Mouse (Mus musculus): Measurements from ENCODE around the gene Gm13279.
A peak's percentile ranks its signal among the peaks of the same experiment; 100 is the strongest.
"Not testable (repeated sequence)": the region's sequence is repeated elsewhere in the genome, so short reads cannot be mapped to it uniquely, and the experiment has no call there.

Gene Gm13279

DNA sequence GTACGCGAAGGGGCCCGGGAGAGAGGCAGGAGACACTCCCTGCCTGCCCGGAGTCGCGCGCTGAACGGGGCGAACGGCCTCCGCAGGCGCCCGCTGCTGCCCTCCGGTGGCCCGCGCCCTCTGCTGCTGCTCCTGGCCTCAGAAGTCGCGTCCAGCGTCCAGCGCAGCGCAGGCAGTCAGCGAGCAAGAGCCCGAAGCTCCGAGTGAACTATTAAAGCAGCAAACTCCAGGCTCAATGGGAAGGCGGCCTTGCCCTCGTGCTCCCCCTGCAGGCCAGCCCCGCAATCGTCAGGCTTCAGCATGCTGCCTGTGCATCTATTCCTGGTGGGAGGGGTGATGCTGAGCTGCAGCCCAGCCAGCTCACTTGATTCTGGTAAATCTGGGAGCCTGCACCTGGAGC lies at the start of gene Gm13279:
Gene Gm13279, plus strand, starts transcription at position 301 of the 400 bp plus-strand sequence.
- not testable (repeated sequence) for DNase-seq (ENCODE audit: low spot score in 2 of 2)

DNA sequence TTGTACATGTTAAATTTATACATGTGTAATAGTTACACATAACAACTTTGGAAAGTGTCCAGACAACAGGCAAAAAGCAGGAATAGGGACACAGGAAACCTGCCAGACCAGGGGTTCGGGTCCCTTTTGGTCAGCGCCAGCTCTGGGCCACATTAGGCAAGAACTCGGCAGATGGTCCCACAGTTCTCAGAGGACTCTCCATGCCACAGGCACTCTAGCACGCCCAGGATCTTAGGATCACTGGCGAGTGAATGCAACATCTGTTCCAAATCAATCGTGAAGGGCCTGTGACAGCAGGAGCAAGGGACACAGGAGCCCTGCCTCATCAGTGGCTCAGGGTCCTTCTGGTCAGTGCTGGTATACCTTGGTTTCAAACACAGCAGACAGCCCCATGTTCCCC lies 47.3 kb upstream of the Gm13279 start:
- no peak for DNase-seq (ENCODE audit: low spot score in 2 of 2)

DNA sequence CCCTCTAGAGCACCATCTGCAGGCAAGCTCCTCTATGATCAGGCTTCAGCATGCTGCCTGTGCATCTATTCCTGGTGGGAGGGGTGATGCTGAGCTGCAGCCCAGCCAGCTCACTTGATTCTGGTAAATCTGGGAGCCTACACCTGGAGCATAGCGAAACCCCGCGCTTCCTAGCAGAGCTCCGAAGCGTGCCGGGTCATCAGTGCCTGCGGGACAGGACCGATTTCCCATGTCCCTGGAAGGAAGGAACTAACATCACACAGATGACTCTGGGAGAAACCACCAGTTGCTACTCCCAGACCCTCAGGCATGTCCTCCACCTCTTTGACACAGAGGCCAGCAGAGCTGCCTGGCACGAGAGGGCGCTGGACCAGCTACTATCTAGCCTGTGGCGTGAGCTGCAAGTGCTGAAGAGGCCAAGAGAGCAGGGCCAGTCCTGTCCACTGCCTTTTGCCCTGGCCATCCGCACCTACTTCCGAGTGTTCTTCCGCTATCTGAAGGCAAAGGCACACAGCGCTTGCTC lies 42.3 kb upstream of the Gm13279 start, which contains the start of gene Gm13271:
Gene Gm13271, plus strand, starts transcription at position 51 of the 523 bp plus-strand sequence.
- peak; percentile 62 to 66 for DNase-seq (ENCODE audit: low spot score in 2 of 2)

DNA sequence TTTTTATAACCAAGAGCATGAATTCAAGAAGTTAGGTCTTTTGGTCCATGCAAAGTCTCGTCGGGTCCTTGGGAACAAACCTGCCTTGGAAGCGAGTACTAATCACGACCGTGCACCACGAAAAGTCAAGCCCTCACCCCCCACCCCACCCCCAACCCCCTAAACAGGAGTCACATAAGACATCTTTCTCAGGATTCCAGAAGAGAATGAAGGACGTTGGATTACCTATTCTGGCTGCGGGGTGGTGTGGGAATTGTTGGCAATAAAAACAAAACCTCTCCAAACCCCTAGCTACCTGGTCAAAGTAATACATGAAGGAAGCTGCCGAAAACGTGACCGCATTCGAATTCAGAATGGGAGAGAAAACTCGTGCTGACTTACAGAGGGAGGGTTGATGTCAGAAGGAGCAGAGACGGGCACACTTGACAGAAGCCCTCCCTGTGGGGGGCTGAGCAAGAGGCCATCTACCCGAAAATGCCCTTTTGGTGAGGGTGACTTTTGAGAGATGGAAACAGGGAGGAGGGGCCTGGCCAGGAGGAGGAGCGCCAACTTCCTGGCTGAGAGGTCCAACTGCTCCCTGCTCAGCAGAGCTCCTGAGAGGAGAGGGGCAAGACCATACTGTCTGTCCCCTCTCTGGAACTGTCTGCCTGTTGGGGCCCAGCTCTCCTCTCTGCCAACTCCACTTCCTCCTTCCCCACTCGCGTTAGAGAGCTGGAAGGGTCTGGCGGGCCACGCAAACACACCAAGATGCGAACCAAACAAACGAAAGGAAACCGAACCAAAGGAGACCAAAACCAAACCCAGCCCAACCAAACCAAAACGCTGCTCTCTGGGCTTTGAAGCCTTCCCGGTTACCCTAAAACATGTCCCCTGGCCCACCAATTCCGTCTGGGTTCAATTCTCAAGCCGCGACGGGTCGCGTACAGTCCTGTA lies 40.4 kb upstream of the Gm13279 start:
- not testable (repeated sequence) for DNase-seq (ENCODE audit: low spot score in 2 of 2)

DNA sequence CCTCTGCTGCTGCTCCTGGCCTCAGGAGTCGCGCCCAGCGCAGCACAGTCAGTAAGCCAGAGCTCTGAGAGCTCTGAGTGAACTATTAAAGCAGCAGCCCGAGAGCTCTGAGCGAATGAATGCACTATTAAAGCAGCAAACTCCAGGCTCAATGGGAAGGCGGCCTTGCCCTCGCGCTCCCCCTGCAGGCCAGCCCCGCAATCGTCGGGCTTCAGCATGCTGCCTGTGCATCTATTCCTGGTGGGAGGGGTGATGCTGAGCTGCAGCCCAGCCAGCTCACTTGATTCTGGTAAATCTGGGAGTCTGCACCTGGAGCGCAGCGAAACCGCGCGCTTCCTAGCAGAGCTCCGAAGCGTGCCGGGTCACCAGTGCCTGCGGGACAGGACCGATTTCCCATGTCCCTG lies 39.6 kb upstream of the Gm13279 start:
- peak; percentile 74 to 75 for DNase-seq (ENCODE audit: low spot score in 2 of 2)

DNA sequence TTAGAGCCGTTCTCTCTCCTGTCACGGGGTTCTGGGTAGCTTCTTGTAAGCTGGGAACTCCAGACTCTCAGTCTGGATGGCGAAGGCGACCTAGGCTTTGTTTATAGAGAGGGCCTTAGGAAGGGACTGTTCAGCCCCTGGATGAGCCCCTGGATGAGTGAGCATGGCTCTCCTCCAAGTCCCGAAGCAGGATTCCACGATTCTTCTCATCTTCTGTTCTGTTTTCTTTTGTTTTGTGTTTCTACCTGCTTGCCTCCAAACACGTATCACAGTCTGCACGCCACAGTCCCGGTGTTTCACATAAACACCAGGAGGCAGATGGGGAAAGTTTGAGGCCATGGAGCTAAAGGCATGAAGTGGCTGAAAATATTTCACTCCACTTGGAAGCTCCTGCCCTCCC lies 38.4 kb upstream of the Gm13279 start:
- DNase-seq (ENCODE audit: low spot score in 2 of 2) = not testable (repeated sequence)

DNA sequence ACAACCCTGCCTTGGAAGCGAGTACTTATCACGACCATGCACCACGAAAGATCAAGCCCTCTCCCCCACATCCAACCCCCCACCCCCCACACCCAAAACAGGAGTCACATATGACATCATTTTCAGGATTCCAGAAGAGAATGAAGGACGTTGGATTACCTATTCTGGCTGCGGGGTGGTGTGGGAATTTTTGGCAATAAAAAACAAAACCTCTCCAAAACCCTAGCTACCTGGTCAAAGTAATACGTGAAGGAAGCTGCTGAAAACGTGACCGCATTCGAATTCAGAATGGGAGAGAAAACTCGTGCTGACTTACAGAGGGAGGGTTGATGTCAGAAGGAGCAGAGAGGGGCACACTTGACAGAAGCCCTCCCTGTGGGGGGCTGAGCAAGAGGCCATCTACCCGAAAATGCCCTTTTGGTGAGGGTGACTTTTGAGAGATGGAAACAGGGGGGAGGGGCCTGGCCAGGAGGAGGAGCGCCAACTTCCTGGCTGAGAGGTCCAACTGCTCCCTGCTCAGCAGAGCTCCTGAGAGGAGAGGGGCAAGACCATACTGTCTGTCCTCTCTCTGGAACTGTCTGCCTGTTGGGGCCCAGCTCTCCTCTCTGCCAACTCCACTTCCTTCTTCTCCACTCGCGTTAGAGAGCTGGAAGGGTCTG lies 37.5 kb upstream of the Gm13279 start, which contains the start of gene Gm13283:
Gene Gm13283, plus strand, starts transcription at position 510 of the 659 bp plus-strand sequence.
- DNase-seq (ENCODE audit: low spot score in 2 of 2) = not testable (repeated sequence)

DNA sequence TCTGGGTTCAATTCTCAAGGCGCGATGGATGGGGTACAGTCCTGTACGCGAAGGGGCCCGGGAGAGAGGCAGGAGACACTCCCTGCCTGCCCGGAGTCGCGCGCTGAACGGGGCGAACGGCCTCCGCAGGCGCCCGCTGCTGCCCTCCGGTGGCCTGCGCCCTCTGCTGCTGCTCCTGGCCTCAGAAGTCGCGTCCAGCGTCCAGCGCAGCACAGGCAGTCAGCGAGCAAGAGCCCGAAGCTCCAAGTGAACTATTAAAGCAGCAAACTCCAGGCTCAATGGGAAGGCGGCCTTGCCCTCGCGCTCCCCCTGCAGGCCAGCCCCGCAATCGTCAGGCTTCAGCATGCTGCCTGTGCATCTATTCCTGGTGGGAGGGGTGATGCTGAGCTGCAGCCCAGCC lies 36.8 kb upstream of the Gm13279 start:
- peak in 1 of 2 experiments; percentile 27 for DNase-seq (ENCODE audit: low spot score in 2 of 2)

DNA sequence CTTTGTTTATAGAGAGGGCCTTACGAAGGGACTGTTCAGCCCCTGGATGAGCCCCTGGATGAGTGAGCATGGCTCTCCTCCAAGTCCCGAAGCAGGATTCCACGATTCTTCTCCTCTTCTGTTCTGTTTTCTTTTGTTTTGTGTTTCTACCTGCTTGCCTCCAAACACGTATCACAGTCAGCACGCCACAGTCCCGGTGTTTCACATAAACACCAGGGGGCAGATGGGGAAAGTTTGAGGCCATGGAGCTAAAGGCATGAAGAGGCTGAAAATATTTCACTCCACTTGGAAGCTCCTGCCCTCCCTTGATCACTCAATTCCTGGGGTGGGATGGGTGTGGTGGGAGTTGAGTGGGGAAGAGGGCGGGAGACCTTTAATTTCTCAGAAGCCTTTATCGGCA lies 35.4 kb upstream of the Gm13279 start:
- DNase-seq (ENCODE audit: low spot score in 2 of 2) = peak; percentile 59 to 61

DNA sequence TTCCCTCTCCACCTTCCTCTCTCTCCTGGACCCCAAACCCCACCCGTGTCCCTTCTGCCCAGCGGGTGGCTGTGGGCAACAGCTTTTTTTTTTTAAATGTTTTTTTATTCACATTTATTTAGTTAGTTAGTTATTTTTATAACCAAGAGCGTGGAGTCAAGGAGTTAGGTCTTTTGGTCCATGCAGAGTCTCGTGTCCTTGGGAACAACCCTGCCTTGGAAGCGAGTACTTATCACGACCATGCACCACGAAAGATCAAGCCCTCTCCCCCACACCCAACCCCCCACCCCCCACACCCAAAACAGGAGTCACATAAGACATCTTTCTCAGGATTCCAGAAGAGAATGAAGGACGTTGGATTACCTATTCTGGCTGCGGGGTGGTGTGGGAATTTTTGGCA lies 34.9 kb upstream of the Gm13279 start:
- DNase-seq (ENCODE audit: low spot score in 2 of 2) = not testable (repeated sequence)

DNA sequence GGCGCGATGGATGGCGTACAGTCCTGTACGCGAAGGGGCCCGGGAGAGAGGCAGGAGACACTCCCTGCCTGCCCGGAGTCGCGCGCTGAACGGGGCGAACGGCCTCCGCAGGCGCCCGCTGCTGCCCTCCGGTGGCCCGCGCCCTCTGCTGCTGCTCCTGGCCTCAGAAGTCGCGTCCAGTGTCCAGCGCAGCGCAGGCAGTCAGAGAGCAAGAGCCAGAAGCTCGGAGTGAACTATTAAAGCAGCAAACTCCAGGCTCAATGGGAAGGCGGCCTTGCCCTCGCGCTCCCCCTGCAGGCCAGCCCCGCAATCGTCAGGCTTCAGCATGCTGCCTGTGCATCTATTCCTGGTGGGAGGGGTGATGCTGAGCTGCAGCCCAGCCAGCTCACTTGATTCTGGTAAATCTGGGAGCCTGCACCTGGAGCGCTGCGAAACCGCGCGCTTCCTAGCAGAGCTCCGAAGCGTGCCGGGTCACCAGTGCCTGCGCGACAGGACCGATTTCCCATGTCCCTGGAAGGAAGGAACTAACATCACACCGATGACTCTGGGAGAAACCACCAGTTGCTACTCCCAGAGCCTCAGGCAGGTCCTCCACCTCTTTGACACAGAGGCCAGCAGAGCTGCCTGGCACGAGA lies 33.7 kb upstream of the Gm13279 start:
- DNase-seq (ENCODE audit: low spot score in 2 of 2) = not testable (repeated sequence)

DNA sequence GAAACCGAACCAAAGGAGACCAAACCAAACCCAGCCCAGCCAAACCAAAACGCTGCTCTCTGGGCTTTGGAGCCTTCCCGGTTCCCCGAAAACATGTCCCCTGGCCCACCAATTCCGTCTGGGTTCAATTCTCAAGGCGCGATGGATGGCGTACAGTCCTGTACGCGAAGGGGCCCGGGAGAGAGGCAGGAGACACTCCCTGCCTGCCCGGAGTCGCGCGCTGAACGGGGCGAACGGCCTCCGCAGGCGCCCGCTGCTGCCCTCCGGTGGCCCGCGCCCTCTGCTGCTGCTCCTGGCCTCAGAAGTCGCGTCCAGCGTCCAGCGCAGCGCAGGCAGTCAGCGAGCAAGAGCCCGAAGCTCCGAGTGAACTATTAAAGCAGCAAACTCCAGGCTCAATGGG lies 23.7 kb upstream of the Gm13279 start, which contains the start of gene Gm13290:
Gene Gm13290, plus strand, starts transcription at position 301 of the 400 bp plus-strand sequence.
- DNase-seq (ENCODE audit: low spot score in 2 of 2) = not testable (repeated sequence)

DNA sequence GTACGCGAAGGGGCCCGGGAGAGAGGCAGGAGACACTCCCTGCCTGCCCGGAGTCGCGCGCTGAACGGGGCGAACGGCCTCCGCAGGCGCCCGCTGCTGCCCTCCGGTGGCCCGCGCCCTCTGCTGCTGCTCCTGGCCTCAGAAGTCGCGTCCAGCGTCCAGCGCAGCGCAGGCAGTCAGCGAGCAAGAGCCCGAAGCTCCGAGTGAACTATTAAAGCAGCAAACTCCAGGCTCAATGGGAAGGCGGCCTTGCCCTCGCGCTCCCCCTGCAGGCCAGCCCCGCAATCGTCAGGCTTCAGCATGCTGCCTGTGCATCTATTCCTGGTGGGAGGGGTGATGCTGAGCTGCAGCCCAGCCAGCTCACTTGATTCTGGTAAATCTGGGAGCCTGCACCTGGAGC lies 20.6 kb upstream of the Gm13279 start, which contains the start of gene Gm13289:
Gene Gm13289, plus strand, starts transcription at position 301 of the 400 bp plus-strand sequence.
- not testable (repeated sequence) for DNase-seq (ENCODE audit: low spot score in 2 of 2)

DNA sequence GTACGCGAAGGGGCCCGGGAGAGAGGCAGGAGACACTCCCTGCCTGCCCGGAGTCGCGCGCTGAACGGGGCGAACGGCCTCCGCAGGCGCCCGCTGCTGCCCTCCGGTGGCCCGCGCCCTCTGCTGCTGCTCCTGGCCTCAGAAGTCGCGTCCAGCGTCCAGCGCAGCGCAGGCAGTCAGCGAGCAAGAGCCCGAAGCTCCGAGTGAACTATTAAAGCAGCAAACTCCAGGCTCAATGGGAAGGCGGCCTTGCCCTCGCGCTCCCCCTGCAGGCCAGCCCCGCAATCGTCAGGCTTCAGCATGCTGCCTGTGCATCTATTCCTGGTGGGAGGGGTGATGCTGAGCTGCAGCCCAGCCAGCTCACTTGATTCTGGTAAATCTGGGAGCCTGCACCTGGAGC lies 17.6 kb upstream of the Gm13279 start, which contains the start of gene Gm13272:
Gene Gm13272, plus strand, starts transcription at position 301 of the 400 bp plus-strand sequence.
- not testable (repeated sequence) for DNase-seq (ENCODE audit: low spot score in 2 of 2)

DNA sequence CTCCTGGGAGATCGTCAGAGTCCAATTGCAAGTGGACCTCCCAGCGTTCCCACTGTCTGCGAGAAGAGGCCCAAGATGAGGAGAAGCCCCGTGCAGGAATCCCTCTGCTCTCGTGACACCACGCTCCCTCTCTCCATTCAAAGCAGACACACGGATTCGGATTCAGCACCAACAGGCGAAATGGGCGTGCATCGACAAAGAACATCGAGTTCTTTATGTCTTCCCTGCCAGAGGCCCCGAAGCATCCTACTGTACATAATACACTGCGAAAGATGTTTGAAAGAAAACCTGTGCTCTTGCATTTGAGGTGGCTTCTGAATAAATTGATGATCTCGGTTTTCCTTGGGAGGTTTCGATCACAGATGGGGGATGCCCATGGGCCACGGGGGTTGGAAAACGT lies 16.9 kb upstream of the Gm13279 start:
- not testable (repeated sequence) for DNase-seq (ENCODE audit: low spot score in 2 of 2)

DNA sequence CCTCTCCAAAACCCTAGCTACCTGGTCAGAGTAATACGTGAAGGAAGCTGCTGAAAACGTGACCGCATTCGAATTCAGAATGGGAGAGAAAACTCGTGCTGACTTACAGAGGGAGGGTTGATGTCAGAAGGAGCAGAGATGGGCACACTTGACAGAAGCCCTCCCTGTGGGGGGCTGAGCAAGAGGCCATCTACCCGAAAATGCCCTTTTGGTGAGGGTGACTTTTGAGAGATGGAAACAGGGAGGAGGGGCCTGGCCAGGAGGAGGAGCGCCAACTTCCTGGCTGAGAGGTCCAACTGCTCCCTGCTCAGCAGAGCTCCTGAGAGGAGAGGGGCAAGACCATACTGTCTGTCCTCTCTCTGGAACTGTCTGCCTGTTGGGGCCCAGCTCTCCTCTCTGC lies 15.4 kb upstream of the Gm13279 start, which contains the start of gene Ifnz:
Gene Ifnz, plus strand, starts transcription at position 301 of the 400 bp plus-strand sequence.
- DNase-seq (ENCODE audit: low spot score in 2 of 2) = not testable (repeated sequence)

DNA sequence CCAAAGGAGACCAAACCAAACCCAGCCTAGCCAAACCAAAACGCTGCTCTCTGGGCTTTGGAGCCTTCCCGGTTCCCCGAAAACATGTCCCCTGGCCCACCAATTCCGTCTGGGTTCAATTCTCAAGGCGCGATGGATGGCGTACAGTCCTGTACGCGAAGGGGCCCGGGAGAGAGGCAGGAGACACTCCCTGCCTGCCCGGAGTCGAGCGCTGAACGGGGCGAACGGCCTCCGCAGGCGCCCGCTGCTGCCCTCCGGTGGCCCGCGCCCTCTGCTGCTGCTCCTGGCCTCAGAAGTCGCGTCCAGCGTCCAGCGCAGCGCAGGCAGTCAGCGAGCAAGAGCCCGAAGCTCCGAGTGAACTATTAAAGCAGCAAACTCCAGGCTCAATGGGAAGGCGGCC lies 14.9 kb upstream of the Gm13279 start:
- DNase-seq (ENCODE audit: low spot score in 2 of 2) = not testable (repeated sequence)

DNA sequence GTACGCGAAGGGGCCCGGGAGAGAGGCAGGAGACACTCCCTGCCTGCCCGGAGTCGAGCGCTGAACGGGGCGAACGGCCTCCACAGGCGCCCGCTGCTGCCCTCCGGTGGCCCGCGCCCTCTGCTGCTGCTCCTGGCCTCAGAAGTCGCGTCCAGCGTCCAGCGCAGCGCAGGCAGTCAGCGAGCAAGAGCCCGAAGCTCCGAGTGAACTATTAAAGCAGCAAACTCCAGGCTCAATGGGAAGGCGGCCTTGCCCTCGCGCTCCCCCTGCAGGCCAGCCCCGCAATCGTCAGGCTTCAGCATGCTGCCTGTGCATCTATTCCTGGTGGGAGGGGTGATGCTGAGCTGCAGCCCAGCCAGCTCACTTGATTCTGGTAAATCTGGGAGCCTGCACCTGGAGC lies 11.8 kb upstream of the Gm13279 start, which contains the start of gene Gm13276:
Gene Gm13276, plus strand, starts transcription at position 301 of the 400 bp plus-strand sequence.
- not testable (repeated sequence) for DNase-seq (ENCODE audit: low spot score in 2 of 2)

DNA sequence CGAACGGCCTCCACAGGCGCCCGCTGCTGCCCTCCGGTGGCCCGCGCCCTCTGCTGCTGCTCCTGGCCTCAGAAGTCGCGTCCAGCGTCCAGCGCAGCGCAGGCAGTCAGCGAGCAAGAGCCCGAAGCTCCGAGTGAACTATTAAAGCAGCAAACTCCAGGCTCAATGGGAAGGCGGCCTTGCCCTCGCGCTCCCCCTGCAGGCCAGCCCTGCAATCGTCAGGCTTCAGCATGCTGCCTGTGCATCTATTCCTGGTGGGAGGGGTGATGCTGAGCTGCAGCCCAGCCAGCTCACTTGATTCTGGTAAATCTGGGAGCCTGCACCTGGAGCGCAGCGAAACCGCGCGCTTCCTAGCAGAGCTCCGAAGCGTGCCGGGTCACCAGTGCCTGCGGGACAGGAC lies 8.8 kb upstream of the Gm13279 start, which contains the start of gene Gm13277:
Gene Gm13277, plus strand, starts transcription at position 231 of the 400 bp plus-strand sequence.
- peak; percentile 30 to 47 for DNase-seq (ENCODE audit: low spot score in 2 of 2)

DNA sequence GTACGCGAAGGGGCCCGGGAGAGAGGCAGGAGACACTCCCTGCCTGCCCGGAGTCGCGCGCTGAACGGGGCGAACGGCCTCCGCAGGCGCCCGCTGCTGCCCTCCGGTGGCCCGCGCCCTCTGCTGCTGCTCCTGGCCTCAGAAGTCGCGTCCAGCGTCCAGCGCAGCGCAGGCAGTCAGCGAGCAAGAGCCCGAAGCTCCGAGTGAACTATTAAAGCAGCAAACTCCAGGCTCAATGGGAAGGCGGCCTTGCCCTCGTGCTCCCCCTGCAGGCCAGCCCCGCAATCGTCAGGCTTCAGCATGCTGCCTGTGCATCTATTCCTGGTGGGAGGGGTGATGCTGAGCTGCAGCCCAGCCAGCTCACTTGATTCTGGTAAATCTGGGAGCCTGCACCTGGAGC lies 5.9 kb upstream of the Gm13279 start, which contains the start of gene Gm13278:
Gene Gm13278, plus strand, starts transcription at position 301 of the 400 bp plus-strand sequence.
- not testable (repeated sequence) for DNase-seq (ENCODE audit: low spot score in 2 of 2)

All from spleen, postnatal 14 days (tissue).